Mouse (Mus musculus) G1E (cell line): ENCODE data around the gene Taf1c. TPM values are rescaled to one million over a fixed set of nuclear protein-coding genes. Genes with fewer than 3 reads are reported as not detected.

Experiments
- ATAC-seq: 2 replicates; pipeline ENCODE4 v1.8.0; 2016; ENCODE audit warnings: mild to moderate bottlenecking; ENCODE audit not compliant: insufficient number of reproducible peaks, poor library complexity, low FRiP score, severe bottlenecking; ENCODE audit errors: extremely low read depth
- DNase-seq: peaks from one replicate; pipeline ENCODE4 v3.0.0; 2012; ENCODE audit warnings: low spot score
- H3K27me3 ChIP-seq: 2 replicates; pipeline ENCODE4 v1.6.1; 2012; ENCODE audit warnings: mild to moderate bottlenecking, low read length, inconsistent platforms; ENCODE audit not compliant: insufficient read depth
- H3K36me3 ChIP-seq: replicated peaks from 2 replicates; pipeline ENCODE3; 2012; ENCODE audit warnings: mild to moderate bottlenecking, inconsistent platforms
- H3K4me1 ChIP-seq: 2 replicates; pipeline ENCODE4 v1.6.1; 2012; ENCODE audit warnings: low read depth, low read length, inconsistent platforms, mixed read lengths; ENCODE audit not compliant: insufficient read depth
- H3K4me3 ChIP-seq: 2 replicates; pipeline ENCODE4 v1.5.1; 2012; ENCODE audit warnings: low read depth, mild to moderate bottlenecking, inconsistent platforms, low read length, moderate library complexity, mixed read lengths
- H3K9me3 ChIP-seq: replicated peaks from 2 replicates; pipeline ENCODE4 v1.6.1; 2012; ENCODE audit warnings: inconsistent platforms
- CTCF ChIP-seq: IDR thresholded peaks from 2 replicates; pipeline ENCODE4 v1.5.1; 2012; ENCODE audit warnings: low read depth, low read length, inconsistent platforms, mixed read lengths
- GATA1 ChIP-seq: IDR thresholded peaks from 2 replicates; pipeline ENCODE4 v1.6.1; 2012; ENCODE audit warnings: borderline replicate concordance, low read length, inconsistent platforms, mixed read lengths
- GATA2 ChIP-seq: IDR thresholded peaks from 2 replicates; pipeline ENCODE4 v1.6.1; 2012; ENCODE audit warnings: low read depth, low read length, inconsistent platforms, borderline replicate concordance
- POLR2AphosphoS5 ChIP-seq: IDR thresholded peaks from 2 replicates; pipeline ENCODE4 v1.6.1; 2012; ENCODE audit warnings: low read depth, low read length, inconsistent platforms; ENCODE audit not compliant: insufficient replicate concordance
- TAL1 ChIP-seq: conservative IDR thresholded peaks from 2 replicates; pipeline ENCODE4 v1.6.1; 2012; ENCODE audit warnings: low read depth, low read length, inconsistent platforms, mixed read lengths
- polyA plus RNA-seq: library from polyadenylated mRNA; stranded (reverse); fragments of >175 nt; gene quantifications from 2 replicates; pipeline ENCODE4 v1.2.3, GENCODE M21; 2012
- total RNA-seq, 2 experiments: library from RNA; stranded (forward) in 1 of 2; stranded (reverse) in 1 of 2; fragments of 200-1000 nt in 1 of 2; fragments of >200 nt in 1 of 2; fragmentation: Nextera tagmentation in 1 of 2; gene quantifications; 2 replicates each; pipeline ENCODE4 v1.2.3; 2014 to 2017

Gene Taf1c
- total and polyA plus RNA-seq, 3 experiments = 6.6 to 53.2 (median 8.7) TPM

- Histone ChIP-seq H3K4me1 (no peaks in the 10 kb centered on the region), H3K36me3 (no peaks in the 10 kb centered on the region), H3K4me3 (no peak overlapping the region), H3K27me3 (peaks cover 5% of the 10 kb centered on the region; the same call in 1 of the 2 replicates), H3K9me3 (no peaks in the 10 kb centered on the region)
- no peak for TF ChIP-seq CTCF
- TF ChIP-seq POLR2AphosphoS5 = no peak
- TF ChIP-seq GATA1 = no peak
- TF ChIP-seq GATA2 = no peak
- TF ChIP-seq TAL1 = no peak
- DNase-seq = no peak
- ATAC-seq = no peak
Observed at GRCm38 (mm10) chr8:119620848-119621465, 15.9 kb upstream of the Taf1c start.

- no peaks in the 10 kb centered on the region for H3K4me1 ChIP-seq
- DNase-seq = no peak
- TF ChIP-seq POLR2AphosphoS5 (no peak), CTCF (no peak)
- H3K4me3 ChIP-seq = no peak overlapping the region
- no peak for ATAC-seq
- peaks cover 7% of the 10 kb centered on the region; the same call in 1 of the 2 replicates for H3K27me3 ChIP-seq
- no peaks in the 10 kb centered on the region for H3K9me3 ChIP-seq
- H3K36me3 ChIP-seq = no peaks in the 10 kb centered on the region
Observed at GRCm38 (mm10) chr8:119620116-119620840, 15.3 kb upstream of the Taf1c start.

GRCm38 (mm10) chr8:119618887-119619286 is 13.9 kb upstream of the Taf1c start:
- TF ChIP-seq POLR2AphosphoS5 (no peak), TAL1 (no peak), CTCF (no peak), GATA1 (no peak), GATA2 (no peak)
- no peak for ATAC-seq
- H3K36me3 ChIP-seq = no peaks in the 10 kb centered on the region
- H3K4me1 ChIP-seq = no peaks in the 10 kb centered on the region
- H3K27me3 ChIP-seq = peaks cover 15% of the 10 kb centered on the region; the same call in 1 of the 2 replicates
- DNase-seq = no peak
- H3K4me3 ChIP-seq = no peak overlapping the region
- no peaks in the 10 kb centered on the region for H3K9me3 ChIP-seq

- no peaks in the 10 kb centered on the region for H3K4me1 ChIP-seq
- ATAC-seq = no peak
- TF ChIP-seq GATA1 = no peak
- TF ChIP-seq GATA2 = no peak
- no peaks in the 10 kb centered on the region for H3K36me3 ChIP-seq
- H3K27me3 ChIP-seq = peaks cover 23% of the 10 kb centered on the region; the same call in 1 of the 2 replicates
- H3K9me3 ChIP-seq = no peaks in the 10 kb centered on the region
- no peak overlapping the region for H3K4me3 ChIP-seq
- no peak for DNase-seq
Observed at GRCm38 (mm10) chr8:119617586-119617985, 12.6 kb upstream of the Taf1c start.

GRCm38 (mm10) chr8:119616811-119617210 is 11.8 kb upstream of the Taf1c start:
- no peaks in the 10 kb centered on the region for H3K4me1 ChIP-seq
- ATAC-seq (no peak), DNase-seq (no peak)
- no peak overlapping the region for H3K4me3 ChIP-seq
- TF ChIP-seq POLR2AphosphoS5 = no peak
- no peak for TF ChIP-seq TAL1
- no peak for TF ChIP-seq CTCF
- TF ChIP-seq GATA1 = no peak
- TF ChIP-seq GATA2 = no peak
- peaks cover 26% of the 10 kb centered on the region; the same call in 1 of the 2 replicates for H3K27me3 ChIP-seq
- H3K9me3 ChIP-seq = no peaks in the 10 kb centered on the region
- no peaks in the 10 kb centered on the region for H3K36me3 ChIP-seq

- H3K4me1 ChIP-seq = no peaks in the 10 kb centered on the region
- H3K36me3 ChIP-seq = no peaks in the 10 kb centered on the region
- DNase-seq (no peak), ATAC-seq (no peak)
- no peak for TF ChIP-seq POLR2AphosphoS5
- TF ChIP-seq CTCF = no peak
- TF ChIP-seq TAL1 = no peak
- no peak for TF ChIP-seq GATA1
- TF ChIP-seq GATA2 = no peak
- no peak overlapping the region for H3K4me3 ChIP-seq
- peaks cover 26% of the 10 kb centered on the region; the same call in 1 of the 2 replicates for H3K27me3 ChIP-seq
- H3K9me3 ChIP-seq = no peaks in the 10 kb centered on the region
Observed at GRCm38 (mm10) chr8:119616358-119616757, 11.3 kb upstream of the Taf1c start.

GRCm38 (mm10) chr8:119615096-119615495 is 10.1 kb upstream of the Taf1c start:
- Histone ChIP-seq H3K4me1 (no peaks in the 10 kb centered on the region), H3K36me3 (no peaks in the 10 kb centered on the region), H3K9me3 (no peaks in the 10 kb centered on the region), H3K27me3 (peaks cover 26% of the 10 kb centered on the region; the same call in 1 of the 2 replicates), H3K4me3 (no peak overlapping the region)
- DNase-seq (no peak), ATAC-seq (no peak)
- TF ChIP-seq CTCF = no peak
- no peak for TF ChIP-seq GATA2
